Mouse (Mus musculus): ENCODE results near the gene Cda.

GRCm38 (mm10) chr4:138411011-138411410 lies 43.2 kb upstream of the Cda start:
- no peak for TF ChIP-seq CTCF (IDR thresholded peaks at IDR 0.05; ENCODE audit: extremely low read depth, insufficient read depth, insufficient read length, insufficient replicate concordance)
- no peak for TF ChIP-seq POLR2A (IDR thresholded peaks at IDR 0.05; ENCODE audit: low read depth, low read length)
